Mouse (Mus musculus) ES-E14 (cell line): ENCODE results near the gene Alk. TPM values are rescaled to one million over a fixed set of nuclear protein-coding genes. Genes with fewer than 3 reads are reported as not detected.

ENCODE experiments used
- DNase-seq: peaks from one replicate; pipeline ENCODE4 v3.0.0-alpha.2; 2013; ENCODE audit warnings: low read depth, low spot score
- H3K27ac ChIP-seq: 2 replicates; pipeline ENCODE4 v1.5.1; 2012; ENCODE audit warnings: low read depth, mild to moderate bottlenecking, low read length, moderate library complexity, mixed read lengths; ENCODE audit not compliant: poor library complexity, insufficient read depth, severe bottlenecking
- H3K36me3 ChIP-seq: 2 replicates; pipeline ENCODE4 v1.6.1; 2012; ENCODE audit warnings: mild to moderate bottlenecking, low read length, moderate library complexity, mixed read lengths; ENCODE audit not compliant: control insufficient read depth, poor library complexity, insufficient read depth, severe bottlenecking
- H3K4me1 ChIP-seq, 2 experiments: fragments of 150-350 bp in 1 of 2; sonication (generic) in 1 of 2; 2 replicates each; pipeline ENCODE4 v1.6.1; 2012; ENCODE audit warnings: low read length in 2 of 2, mild to moderate bottlenecking in 1 of 2, mixed read lengths in 1 of 2; ENCODE audit not compliant: control insufficient read depth in 2 of 2, insufficient read depth in 2 of 2, poor library complexity in 1 of 2
- H3K4me3 ChIP-seq, 2 experiments: fragments of 150-350 bp in 1 of 2; sonication (generic) in 1 of 2; 2 replicates each; pipeline ENCODE4 v1.5.1; 2012; ENCODE audit warnings: low read length in 2 of 2, low read depth in 1 of 2, mild to moderate bottlenecking in 1 of 2, mixed read lengths in 1 of 2; ENCODE audit not compliant: insufficient read depth in 1 of 2, poor library complexity in 1 of 2, severe bottlenecking in 1 of 2
- H3K9ac ChIP-seq: 2 replicates; pipeline ENCODE4 v1.6.1; 2012; ENCODE audit warnings: low read depth, mild to moderate bottlenecking, low read length, mixed read lengths; ENCODE audit not compliant: poor library complexity, insufficient read depth, severe bottlenecking
- H3K9me3 ChIP-seq: fragments of 150-350 bp; sonication (generic); 2 replicates; pipeline ENCODE4 v1.6.1; 2012; ENCODE audit warnings: low read depth, mild to moderate bottlenecking, low read length; ENCODE audit not compliant: control insufficient read depth, insufficient read depth
- CHD2 ChIP-seq: IDR thresholded peaks from 2 replicates; pipeline ENCODE4 v1.6.1; 2014; ENCODE audit warnings: mild to moderate bottlenecking, low read depth, low read length, inconsistent platforms
- HCFC1 ChIP-seq: IDR thresholded peaks from 2 replicates; pipeline ENCODE4 v1.6.1; 2012; ENCODE audit warnings: low read length, inconsistent platforms, borderline replicate concordance; ENCODE audit not compliant: insufficient read depth
- MAFK ChIP-seq: IDR thresholded peaks from 2 replicates; pipeline ENCODE4 v1.6.1; 2014; ENCODE audit warnings: mild to moderate bottlenecking, low read depth, low read length, inconsistent platforms; ENCODE audit not compliant: insufficient read depth
- ZC3H11A ChIP-seq: IDR thresholded peaks from 2 replicates; pipeline ENCODE4 v1.6.1; 2012; ENCODE audit warnings: low read depth, mild to moderate bottlenecking, inconsistent platforms, low read length, borderline replicate concordance
- ZNF384 ChIP-seq: IDR thresholded peaks from 2 replicates; pipeline ENCODE4 v1.6.1; 2012; ENCODE audit warnings: low read depth, low read length, inconsistent platforms
- in situ Hi-C, 2 experiments: fragments of 600-800 bp; cut with MboI; formaldehyde crosslinking; loops; one replicate each; pipeline ENCODE4 v1.15.1; 2025; ENCODE audit warnings: low sequenced_read_pairs in 2 of 2, inconsistent platforms in 1 of 2; ENCODE audit not compliant: unreplicated experiment in 2 of 2
- total RNA-seq: library from RNA; depleted of rRNA; stranded (reverse); fragments of 300-350 nt; gene quantifications from 2 replicates; pipeline ENCODE4 v1.2.3, GENCODE M21; 2012

Alk gene
- total RNA-seq, 1 experiment: 0.58 TPM

GRCm38 (mm10) chr17:72276778-72277177 lies 327.6 kb downstream of the Alk start:
- TF ChIP-seq HCFC1: no peak
- no peak for TF ChIP-seq ZNF384
- no peak for TF ChIP-seq MAFK
- no peak for TF ChIP-seq ZC3H11A
- TF ChIP-seq CHD2: no peak
- in situ Hi-C loops: no loop called here
- no peak overlapping the region for H3K4me3 ChIP-seq
- H3K36me3 ChIP-seq: no peaks in the 10 kb centered on the region
- no peaks in the 10 kb centered on the region for H3K4me1 ChIP-seq
- H3K9ac ChIP-seq: no peak overlapping the region
- no peaks in the 10 kb centered on the region for H3K9me3 ChIP-seq
- DNase-seq: peak; percentile 25
- H3K27ac ChIP-seq: no peak overlapping the region

GRCm38 (mm10) chr17:72275391-72275904 lies 329.0 kb downstream of the Alk start:
- Histone ChIP-seq H3K9me3 (no peaks in the 10 kb centered on the region), H3K27ac (no peak overlapping the region), H3K36me3 (no peaks in the 10 kb centered on the region), H3K9ac (no peak overlapping the region), H3K4me1 (no peaks in the 10 kb centered on the region), H3K4me3 (no peak overlapping the region)
- TF ChIP-seq HCFC1 (no peak), CHD2 (no peak), ZNF384 (no peak), ZC3H11A (no peak), MAFK (no peak)
- in situ Hi-C loops: no loop called here
- no peak for DNase-seq

- Histone ChIP-seq H3K4me1 (no peaks in the 10 kb centered on the region), H3K4me3 (no peak overlapping the region), H3K27ac (no peak overlapping the region), H3K9ac (no peak overlapping the region), H3K9me3 (no peaks in the 10 kb centered on the region), H3K36me3 (no peaks in the 10 kb centered on the region)
- DNase-seq: no peak
- TF ChIP-seq CHD2 (no peak), HCFC1 (no peak), ZNF384 (no peak), ZC3H11A (no peak), MAFK (no peak)
- in situ Hi-C loops: no loop called here
These were observed 330.2 kb downstream of the Alk start for GRCm38 (mm10) chr17:72274205-72274604.

- H3K4me1 ChIP-seq: no peaks in the 10 kb centered on the region
- H3K36me3 ChIP-seq: no peaks in the 10 kb centered on the region
- H3K9me3 ChIP-seq: no peaks in the 10 kb centered on the region
- no peak for DNase-seq
- no peak overlapping the region for H3K27ac ChIP-seq
- no peak overlapping the region for H3K4me3 ChIP-seq
- no peak overlapping the region for H3K9ac ChIP-seq
- TF ChIP-seq CHD2 (no peak), ZC3H11A (no peak), MAFK (no peak), HCFC1 (no peak), ZNF384 (no peak)
- in situ Hi-C loops: no loop called here
These were observed 332.8 kb downstream of the Alk start for GRCm38 (mm10) chr17:72271640-72272039.

GRCm38 (mm10) chr17:72268529-72268928 lies 335.9 kb downstream of the Alk start:
- H3K27ac ChIP-seq: no peak overlapping the region
- no peaks in the 10 kb centered on the region for H3K36me3 ChIP-seq
- DNase-seq: no peak
- no peak overlapping the region for H3K4me3 ChIP-seq
- no peak overlapping the region for H3K9ac ChIP-seq
- H3K4me1 ChIP-seq: no peaks in the 10 kb centered on the region
- TF ChIP-seq ZC3H11A (no peak), HCFC1 (no peak), MAFK (no peak), CHD2 (no peak), ZNF384 (no peak)
- H3K9me3 ChIP-seq: no peaks in the 10 kb centered on the region
- in situ Hi-C loops: no loop called here
